Mouse (Mus musculus) mouse embryonic stem cell (cell line): Measurements from ENCODE around the gene Oxsm.

Source experiments
- in situ Hi-C, 2 experiments: fragments of 300-500 bp; cut with MboI; formaldehyde crosslinking; loops; 1 replicate in 1 of 2; 3 replicates in 1 of 2; pipeline ENCODE4 v1.14.3; 2019 to 2020; ENCODE audit warnings: low sequenced_read_pairs in 2 of 2, low pct_unique_long_range_greater_than_20kb in 1 of 2, mixed read lengths in 1 of 2; ENCODE audit not compliant: unreplicated experiment in 1 of 2

The Oxsm gene

DNA sequence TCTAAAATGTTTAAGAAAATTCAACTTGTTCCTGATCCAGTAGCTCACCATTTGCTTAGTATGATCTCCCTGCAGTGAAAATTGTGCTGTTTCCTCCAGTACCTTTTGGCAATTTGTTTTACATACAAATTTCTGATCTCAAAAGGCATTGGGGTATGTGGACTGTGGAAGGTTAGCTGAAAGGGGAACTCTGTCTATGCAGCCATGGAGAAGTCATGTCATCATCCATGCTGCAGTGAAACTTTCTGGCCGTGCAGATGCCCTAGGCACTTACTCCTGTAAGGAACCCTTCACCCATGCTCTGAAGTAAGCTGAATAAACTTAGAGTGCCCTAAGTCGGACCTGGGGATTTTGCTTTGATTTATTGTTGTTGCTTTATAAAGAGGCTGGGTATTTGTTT is 5.2 kb downstream of the Oxsm start:
- in situ Hi-C loops, result loop anchor here in 1 of 2 experiments (10.0 kb wide), 1 partner anchor 120 kb away; the partner anchor contains the start of gene Top2b

DNA sequence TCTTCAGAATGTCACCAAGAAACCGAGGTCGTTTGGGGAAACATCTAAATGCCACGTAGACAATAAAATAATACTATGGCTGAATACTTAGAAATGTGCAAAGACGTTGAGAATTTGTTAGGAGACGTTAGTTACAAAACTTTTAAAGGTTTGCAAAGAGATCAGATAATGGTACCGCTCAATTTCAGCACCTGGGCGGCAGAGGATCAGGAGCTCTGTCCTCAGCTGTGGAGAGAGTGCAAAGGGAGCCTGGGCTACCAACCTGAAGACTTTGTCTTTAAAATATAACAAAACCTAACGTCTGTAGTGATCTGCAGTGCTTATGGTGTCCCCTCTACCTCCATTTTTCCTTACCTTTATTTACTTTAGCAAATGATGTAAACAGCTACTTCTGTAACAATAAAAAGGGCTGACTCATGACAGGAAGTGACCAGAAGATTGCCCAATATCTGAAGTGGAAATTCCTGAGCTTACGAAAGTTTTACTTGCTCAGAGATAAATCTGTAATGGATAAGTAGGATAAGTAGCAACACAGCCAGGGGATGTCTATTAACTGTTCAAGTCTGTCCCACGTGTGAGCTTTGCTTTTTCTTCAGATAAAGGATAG is 5.9 kb downstream of the Oxsm start:
- in situ Hi-C loops, result loop anchor here in 1 of 2 experiments (10.0 kb wide), 1 partner anchor 121 kb away; the partner anchor contains the start of gene Top2b

DNA sequence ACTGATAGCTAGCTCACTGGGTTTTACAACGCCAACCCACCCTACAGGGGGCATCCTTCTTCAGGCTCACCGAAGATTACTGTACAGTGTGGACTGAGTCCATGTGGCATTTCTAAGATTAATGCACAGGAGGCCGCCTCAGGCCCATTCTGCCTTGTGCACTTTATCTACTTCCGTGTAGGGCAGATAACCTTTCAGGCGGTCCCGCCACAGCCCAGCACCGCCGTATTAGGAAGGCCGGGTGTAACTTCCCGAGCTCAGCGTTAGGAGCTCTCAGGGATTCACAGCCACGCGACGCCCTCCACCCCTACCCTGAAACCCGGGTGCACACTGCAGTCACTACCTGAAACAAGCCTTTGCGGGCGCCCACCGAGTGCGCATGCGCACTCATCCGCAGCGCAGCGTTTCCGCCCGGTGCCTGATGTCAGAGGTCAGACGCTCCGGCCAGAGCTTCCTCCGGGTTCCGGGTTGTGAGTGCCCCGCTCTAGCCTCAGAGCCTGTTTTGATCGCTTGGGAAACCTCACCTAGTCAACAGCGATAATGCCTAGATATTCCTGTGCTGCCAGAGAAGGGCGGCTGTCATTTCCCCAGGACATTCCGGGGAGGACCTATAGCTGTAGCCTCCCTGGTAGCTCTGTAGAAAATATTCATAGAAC is 6.5 kb downstream of the Oxsm start:
- in situ Hi-C loops, result loop anchor here in 1 of 2 experiments (10.0 kb wide), 1 partner anchor 122 kb away; the partner anchor contains the start of gene Top2b

DNA sequence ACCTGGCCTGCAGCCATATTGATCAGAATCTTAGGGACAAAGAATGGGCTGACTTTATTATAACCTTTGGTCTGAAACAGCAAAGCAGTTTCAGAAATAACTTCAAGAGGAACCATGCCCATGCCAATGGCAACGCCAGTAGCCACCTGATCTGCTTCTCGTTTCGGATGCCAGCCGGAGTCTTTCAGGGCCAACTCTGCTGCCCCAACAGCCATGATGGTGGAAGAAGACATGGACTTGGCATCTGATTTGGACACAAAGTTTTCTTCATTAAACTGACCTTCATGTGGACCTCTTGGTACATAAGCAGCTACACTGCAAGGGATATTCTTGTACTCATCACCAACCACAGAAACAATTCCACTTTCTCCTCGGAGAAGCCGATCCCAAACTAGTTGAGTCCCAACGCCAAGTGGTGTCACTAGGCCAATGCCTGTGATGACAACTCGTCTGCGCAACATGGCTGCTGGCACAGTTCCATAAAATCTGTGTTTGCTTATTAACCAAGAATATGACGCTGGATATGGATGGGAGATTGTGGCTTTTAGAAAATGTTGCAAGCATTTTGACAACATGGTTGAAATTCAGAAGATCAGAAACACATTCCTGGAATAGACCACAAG is 7.3 kb downstream of the Oxsm start:
- in situ Hi-C loops, result loop anchor here in 1 of 2 experiments (10.0 kb wide), 1 partner anchor 122 kb away; the partner anchor contains the start of gene Top2b

- in situ Hi-C loops, result no loop called here
Observed at GRCm38 (mm10) chr14:16236466-16236865, 13.1 kb downstream of the Oxsm start.

DNA sequence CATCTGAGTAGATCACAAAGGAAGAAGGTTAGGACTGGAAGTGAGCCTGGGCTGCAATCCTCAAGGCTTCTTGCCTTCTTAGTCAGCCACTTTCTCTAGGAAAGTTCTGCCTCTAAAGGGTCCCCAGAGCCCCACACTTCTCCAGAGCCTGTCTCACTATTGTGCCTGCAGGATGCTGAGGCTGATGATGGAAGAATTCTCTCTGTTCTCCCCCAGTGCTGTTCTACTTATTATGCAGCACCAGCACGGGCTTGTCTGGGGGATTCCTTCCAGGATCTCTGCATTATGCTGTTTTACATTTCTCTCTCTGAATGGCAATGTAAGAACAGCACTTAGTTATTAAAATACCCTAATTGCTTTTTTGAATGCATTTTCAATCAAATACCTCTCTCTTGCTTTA is 16.1 kb downstream of the Oxsm start:
- in situ Hi-C loops, result no loop called here

DNA sequence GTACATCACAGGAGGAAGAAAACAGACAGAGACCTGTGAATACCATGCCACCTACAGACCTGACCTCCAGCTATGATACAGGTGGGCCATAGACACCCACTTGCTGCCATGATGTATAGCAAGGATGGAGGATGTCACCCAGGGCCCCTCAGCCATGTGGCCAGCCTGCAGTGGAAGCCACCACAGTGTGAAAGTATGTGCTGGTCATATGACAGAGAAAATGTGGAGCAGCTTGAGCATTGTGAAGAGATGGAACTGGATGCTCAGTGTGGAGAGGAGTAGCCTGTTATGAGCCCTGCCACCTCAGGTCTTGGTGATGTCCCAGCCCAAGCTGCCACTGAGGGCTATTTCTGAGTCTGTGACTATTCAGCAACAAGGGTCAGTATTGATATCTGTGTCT is 19.0 kb downstream of the Oxsm start:
- in situ Hi-C loops, result no loop called here

DNA sequence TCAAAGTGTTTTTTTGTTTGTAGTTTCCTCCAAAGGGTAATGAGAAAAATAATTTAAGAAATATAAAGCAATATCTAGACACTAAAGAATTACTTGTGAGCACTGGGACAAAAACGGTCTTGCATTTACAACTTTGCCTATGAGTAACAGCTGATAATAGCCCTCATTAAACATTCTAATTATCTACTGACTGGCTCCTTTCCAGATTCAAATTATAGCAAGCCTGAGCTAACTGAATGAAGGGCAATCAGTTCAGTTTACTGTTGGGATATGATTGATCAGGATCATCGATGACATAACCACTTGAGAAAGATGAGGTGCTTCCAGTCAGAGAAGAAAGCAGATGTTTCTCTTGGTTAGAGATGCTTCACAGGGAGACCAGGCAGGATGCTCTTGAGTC is 20.2 kb downstream of the Oxsm start:
- in situ Hi-C loops, result no loop called here

DNA sequence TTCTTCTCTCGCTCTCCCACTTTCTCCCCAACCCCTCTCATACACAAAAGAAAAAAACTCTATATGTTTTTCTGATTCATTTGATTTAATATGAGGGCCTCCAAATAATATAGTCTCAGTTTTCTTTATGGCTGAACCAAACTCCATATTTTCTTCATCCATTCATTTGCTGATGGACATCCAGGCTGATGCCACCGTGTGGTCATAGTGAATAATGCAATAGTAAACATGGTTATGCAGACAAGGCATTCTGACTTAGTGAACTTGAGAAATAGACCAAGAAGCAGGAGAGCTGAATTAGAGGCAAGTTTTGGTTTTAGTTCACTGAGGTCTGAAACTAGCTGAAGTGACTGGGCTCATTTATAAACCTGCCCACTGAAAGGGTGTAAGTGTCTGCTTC is 30.6 kb downstream of the Oxsm start:
- in situ Hi-C loops, result no loop called here

- in situ Hi-C loops, result no loop called here
Observed at GRCm38 (mm10) chr14:16207722-16208121, 41.9 kb downstream of the Oxsm start.

GRCm38 (mm10) chr14:16201673-16202072 is 47.9 kb downstream of the Oxsm start:
- in situ Hi-C loops, result no loop called here

- in situ Hi-C loops, result no loop called here
Observed at GRCm38 (mm10) chr14:16200969-16201638, 48.5 kb downstream of the Oxsm start.

GRCm38 (mm10) chr14:16200220-16200912 is 49.2 kb downstream of the Oxsm start:
- in situ Hi-C loops, result no loop called here

- in situ Hi-C loops, result loop anchor here (25.0 kb wide), 2 partner anchors 284 to 834 kb away; no protein-coding TSS in a partner anchor
Observed at GRCm38 (mm10) chr14:16196518-16196917, 53.1 kb downstream of the Oxsm start.

GRCm38 (mm10) chr14:16195486-16195885 is 54.1 kb downstream of the Oxsm start:
- in situ Hi-C loops, result loop anchor here (25.0 kb wide), 2 partner anchors 283 to 833 kb away; no protein-coding TSS in a partner anchor

GRCm38 (mm10) chr14:16194125-16194524 is 55.5 kb downstream of the Oxsm start:
- in situ Hi-C loops, result loop anchor here (25.0 kb wide), 2 partner anchors 282 to 832 kb away; no protein-coding TSS in a partner anchor

- in situ Hi-C loops, result loop anchor here (25.0 kb wide), 2 partner anchors 277 to 827 kb away; no protein-coding TSS in a partner anchor
Observed at GRCm38 (mm10) chr14:16189142-16189541, 60.5 kb downstream of the Oxsm start.
